Mouse (Mus musculus) G1E-ER4 (cell line): ENCODE results near the gene Kcnn1. TPM values are rescaled to one million over a fixed set of nuclear protein-coding genes. Genes with fewer than 3 reads are reported as not detected.

Source experiments
- GATA1 ChIP-seq: IDR thresholded peaks from one replicate; pipeline ENCODE4 v1.8.0; 2012; ENCODE audit warnings: low read length, inconsistent platforms
- polyA plus RNA-seq: library from polyadenylated mRNA; stranded (reverse); fragments of >175 nt; gene quantifications from 2 replicates; pipeline ENCODE4 v1.2.3, GENCODE M21; 2012

Kcnn1 gene
- 0.03 TPM in 2 replicates for polyA plus RNA-seq

GRCm38 (mm10) chr8:70862824-70863641 is at the start of gene Kcnn1:
TSS of gene Kcnn1 (minus strand) at chr8:70863258.
- no peak for TF ChIP-seq GATA1

GRCm38 (mm10) chr8:70911596-70911995 is 48.5 kb upstream of the Kcnn1 start:
- no peak for TF ChIP-seq GATA1

GRCm38 (mm10) chr8:70907518-70907917 is 44.5 kb upstream of the Kcnn1 start:
- TF ChIP-seq GATA1: no peak

GRCm38 (mm10) chr8:70905831-70906736 is 43.0 kb upstream of the Kcnn1 start, which contains the start of gene Map1s:
TSS of gene Map1s (plus strand) at chr8:70905932.
- TF ChIP-seq GATA1: no peak

GRCm38 (mm10) chr8:70905463-70905830 is 42.4 kb upstream of the Kcnn1 start:
- no peak for TF ChIP-seq GATA1

GRCm38 (mm10) chr8:70904532-70904931 is 41.5 kb upstream of the Kcnn1 start:
- no peak for TF ChIP-seq GATA1

GRCm38 (mm10) chr8:70903582-70903981 is 40.5 kb upstream of the Kcnn1 start:
- no peak for TF ChIP-seq GATA1

- no peak for TF ChIP-seq GATA1
Measured at GRCm38 (mm10) chr8:70903112-70903511, 40.1 kb upstream of the Kcnn1 start.

GRCm38 (mm10) chr8:70902211-70902610 is 39.2 kb upstream of the Kcnn1 start:
- no peak for TF ChIP-seq GATA1

GRCm38 (mm10) chr8:70900872-70901387 is 37.9 kb upstream of the Kcnn1 start:
- TF ChIP-seq GATA1: no peak

GRCm38 (mm10) chr8:70899226-70899625 is 36.2 kb upstream of the Kcnn1 start:
- TF ChIP-seq GATA1: no peak

- TF ChIP-seq GATA1: no peak
Measured at GRCm38 (mm10) chr8:70898661-70899198, 35.7 kb upstream of the Kcnn1 start.

GRCm38 (mm10) chr8:70897681-70898413 is 34.8 kb upstream of the Kcnn1 start:
- TF ChIP-seq GATA1: no peak

- TF ChIP-seq GATA1: no peak
Measured at GRCm38 (mm10) chr8:70897021-70897680, 34.1 kb upstream of the Kcnn1 start, which contains the start of gene Rpl18a. TSS of gene Rpl18a (minus strand) at chr8:70897412.
